Mouse (Mus musculus) embryonic facial prominence, embryonic 11.5 days (tissue): ENCODE results near the gene Bex3. TPM values are rescaled to one million over a fixed set of nuclear protein-coding genes. Genes with fewer than 3 reads are reported as not detected.

ENCODE experiments used
- polyA plus RNA-seq: library from polyadenylated mRNA; unstranded; fragments of >200 nt; fragmentation: Nextera tagmentation; extraction: Ambion mirVana; gene quantifications from 2 replicates; pipeline ENCODE4 v1.2.1, GENCODE M21; 2014

Bex3 gene
- polyA plus RNA-seq, 1 experiment from 2014 or later, result 723 TPM

Other genes starting within 250 kb of the Bex3 start
- 49.4 and 50.8 TPM in 2 replicates for gene Arxes1, start 236.9 kb upstream of the Bex3 start, polyA plus RNA-seq
- gene Bex2, start 202.0 kb upstream of the Bex3 start, polyA plus RNA-seq, result 209 and 215 TPM in 2 replicates
- 0.07 TPM in 1 of 2 replicates, not detected in the other for gene Nxf3, start 185.0 kb upstream of the Bex3 start, polyA plus RNA-seq
- 93.9 and 103 TPM in 2 replicates for gene Bex4, start 131.3 kb upstream of the Bex3 start, polyA plus RNA-seq
- gene Tceal8, start 97.9 kb upstream of the Bex3 start, polyA plus RNA-seq, result 268 and 299 TPM in 2 replicates
- 2.4 and 3.1 TPM in 2 replicates for gene Tceal5, start 66.4 kb upstream of the Bex3 start, polyA plus RNA-seq
- 1.9 and 2.6 TPM in 2 replicates for gene Tceal7, start 55.5 kb upstream of the Bex3 start, polyA plus RNA-seq
- 90.5 and 96.0 TPM in 2 replicates for gene Bex1, start 54.7 kb upstream of the Bex3 start, polyA plus RNA-seq
- gene Tceal9, start 25.2 kb upstream of the Bex3 start, polyA plus RNA-seq, result 678 and 760 TPM in 2 replicates
- not detected in 2 replicates for gene Kir3dl1, start 247.7 kb downstream of the Bex3 start, polyA plus RNA-seq